In the genomic region with DNA sequence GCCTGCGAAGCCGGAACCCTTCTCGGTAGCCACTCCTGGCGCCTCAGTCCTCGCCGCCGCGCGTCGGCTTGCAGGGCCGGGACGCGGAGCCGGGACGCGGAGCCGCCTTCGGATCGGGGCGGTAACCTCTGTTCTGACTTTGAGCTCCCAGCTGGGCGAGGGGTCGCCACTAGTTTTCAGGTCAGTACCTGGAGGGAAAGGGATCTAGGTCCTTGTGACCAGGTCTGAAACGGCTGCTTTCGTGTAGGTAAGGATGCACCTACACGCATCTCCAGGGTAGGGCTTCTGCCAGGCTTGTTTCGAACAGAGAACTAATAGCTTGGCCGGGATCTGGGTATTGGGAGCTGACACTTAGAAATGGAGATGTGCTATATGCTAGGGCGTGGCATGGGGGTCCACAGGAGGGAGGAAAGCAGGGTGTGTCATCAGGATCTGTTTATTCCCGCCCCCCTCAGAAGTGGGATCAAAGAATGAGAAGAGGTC, we compare ENCODE assay signal across 8 mouse cellular contexts. TPM values are rescaled to one million over a fixed set of nuclear protein-coding genes. Genes with fewer than 3 reads are reported as not detected.
DNase-seq lines count a peak whose midpoint lies in the region; ATAC-seq lines count a peak whose summit lies in the region.

No protein-coding gene starts in this region.

- peak; percentile 48 for ATAC-seq in lung, embryonic 15.5 days (ENCODE audit: borderline replicate concordance, extremely low read depth, low FRiP score, low TSS enrichment)
- peak; percentile 67 for ATAC-seq in embryonic facial prominence, embryonic 11.5 days (replicated peaks; ENCODE audit: insufficient number of reproducible peaks, low FRiP score, low TSS enrichment, low read depth)
- ATAC-seq in intestine, embryonic 14.5 days (replicated peaks; ENCODE audit: low FRiP score, low TSS enrichment, low read depth) = peak; percentile 80
- no peak for ATAC-seq in midbrain, embryonic 16.5 days

- H3K4me2 ChIP-seq in lung, embryonic 15.5 days = peak overlapping the region; percentile 77
- peak overlapping the region; percentile 72 for H3K4me2 ChIP-seq in embryonic facial prominence, embryonic 11.5 days (ENCODE audit: low read depth, low read length)
- peak overlapping the region; percentile 76 for H3K4me2 ChIP-seq in intestine, embryonic 14.5 days (ENCODE audit: low read length)
- peak overlapping the region; percentile 97 for H3K4me2 ChIP-seq in midbrain, embryonic 16.5 days (ENCODE audit: low read length)

- no peaks in the 10 kb centered on the region for H3K9me3 ChIP-seq in lung, embryonic 15.5 days
- H3K9me3 ChIP-seq in embryonic facial prominence, embryonic 11.5 days (replicated peaks; ENCODE audit: control insufficient read depth, low read length) = no peaks in the 10 kb centered on the region
- no peaks in the 10 kb centered on the region for H3K9me3 ChIP-seq in intestine, embryonic 14.5 days (ENCODE audit: control insufficient read depth, low read length)
- H3K9me3 ChIP-seq in midbrain, embryonic 16.5 days (replicated peaks; ENCODE audit: control insufficient read depth, low read length, poor library complexity, severe bottlenecking) = no peaks in the 10 kb centered on the region

- no peak for DNase-seq in lung, postnatal 4 days
- DNase-seq in embryonic facial prominence, embryonic 11.5 days (ENCODE audit: low spot score) = peak; percentile 32
- DNase-seq in intestine, embryonic 14.5 days (ENCODE audit: low spot score) = no peak
- DNase-seq in layer of hippocampus, adult 8-10 months (ENCODE audit: low spot score in 2 of 2) = no peak
- DNase-seq in right cerebral cortex, postnatal 4 days = no peak
- no peak for DNase-seq in kidney, adult 11 months

- WGBS in lung, embryonic 15.5 days = under 1% methylated on average over 29 of the region's 29 CpGs
- WGBS in embryonic facial prominence, embryonic 11.5 days = 0% methylated on average over 29 of the region's 29 CpGs
- under 1% methylated on average over 29 of the region's 29 CpGs for WGBS in intestine, embryonic 14.5 days
- under 1% methylated on average over 29 of the region's 29 CpGs for WGBS in midbrain, embryonic 16.5 days

- no peaks in the 10 kb centered on the region for H3K27me3 ChIP-seq in lung, embryonic 15.5 days
- H3K27me3 ChIP-seq in embryonic facial prominence, embryonic 11.5 days (ENCODE audit: control insufficient read depth, insufficient read depth, low read length) = no peaks in the 10 kb centered on the region
- H3K27me3 ChIP-seq in intestine, embryonic 14.5 days (replicated peaks; ENCODE audit: control insufficient read depth, insufficient read depth, low read length) = no peaks in the 10 kb centered on the region
- no peaks in the 10 kb centered on the region for H3K27me3 ChIP-seq in midbrain, embryonic 16.5 days (ENCODE audit: control insufficient read depth, insufficient read depth, low read depth, low read length)

- peak overlapping the region; percentile 85 for H3K27ac ChIP-seq in lung, embryonic 15.5 days
- peak overlapping the region; percentile 83 for H3K27ac ChIP-seq in embryonic facial prominence, embryonic 11.5 days (replicated peaks; ENCODE audit: low read depth, low read length)
- H3K27ac ChIP-seq in intestine, embryonic 14.5 days (ENCODE audit: low read depth) = peak overlapping the region; percentile 64
- no peak overlapping the region for H3K27ac ChIP-seq in midbrain, embryonic 16.5 days (ENCODE audit: low read length)

- H3K9ac ChIP-seq in lung, embryonic 15.5 days = peak overlapping the region; percentile 83
- peak overlapping the region; percentile 79 for H3K9ac ChIP-seq in embryonic facial prominence, embryonic 11.5 days (replicated peaks; ENCODE audit: low read length)
- peak overlapping the region; percentile 69 for H3K9ac ChIP-seq in intestine, embryonic 14.5 days (ENCODE audit: low read length)
- peak overlapping the region; percentile 65 for H3K9ac ChIP-seq in midbrain, embryonic 16.5 days (ENCODE audit: low read depth, low read length)

- H3K4me3 ChIP-seq in lung, embryonic 15.5 days = peak overlapping the region; percentile 83
- H3K4me3 ChIP-seq in embryonic facial prominence, embryonic 11.5 days (ENCODE audit: low read depth, low read length) = peak overlapping the region; percentile 77
- H3K4me3 ChIP-seq in intestine, embryonic 14.5 days (ENCODE audit: low read depth, low read length) = peak overlapping the region; percentile 79
- H3K4me3 ChIP-seq in midbrain, embryonic 16.5 days (ENCODE audit: low read depth, low read length) = peak overlapping the region; percentile 94

- peaks cover 25% of the 10 kb centered on the region for H3K4me1 ChIP-seq in lung, embryonic 15.5 days
- H3K4me1 ChIP-seq in embryonic facial prominence, embryonic 11.5 days (ENCODE audit: control insufficient read depth, insufficient read depth, low read length) = no peaks in the 10 kb centered on the region
- H3K4me1 ChIP-seq in intestine, embryonic 14.5 days (replicated peaks; ENCODE audit: control insufficient read depth, insufficient read depth, low read length) = peaks cover 11% of the 10 kb centered on the region
- H3K4me1 ChIP-seq in midbrain, embryonic 16.5 days (ENCODE audit: control insufficient read depth, insufficient read depth, low read length) = peaks cover 7% of the 10 kb centered on the region

- H3K36me3 ChIP-seq in lung, embryonic 15.5 days = peaks cover 8% of the 10 kb centered on the region; the same call in 1 of the 2 replicates
- H3K36me3 ChIP-seq in embryonic facial prominence, embryonic 11.5 days (replicated peaks; ENCODE audit: control insufficient read depth, insufficient read depth, low read depth, low read length) = no peaks in the 10 kb centered on the region
- peaks cover 15% of the 10 kb centered on the region for H3K36me3 ChIP-seq in intestine, embryonic 14.5 days (ENCODE audit: control insufficient read depth, insufficient read depth, low read length)
- no peaks in the 10 kb centered on the region for H3K36me3 ChIP-seq in midbrain, embryonic 16.5 days (ENCODE audit: control insufficient read depth, insufficient read depth, low read length)

RNA-seq across cellular contexts. Expression of a gene that starts 0.4 kb away (rescaled TPM):
- polyA plus RNA-seq in lung, embryonic 15.5 days (2015; fragmentation: Nextera tagmentation; extraction: Ambion mirVana) = 24.7 and 25.4 TPM in 2 replicates
- polyA plus RNA-seq in embryonic facial prominence, embryonic 11.5 days (2014; fragmentation: Nextera tagmentation; extraction: Ambion mirVana) = 29.1 and 35.7 TPM in 2 replicates
- polyA plus RNA-seq in intestine, embryonic 14.5 days (2014; fragmentation: Nextera tagmentation; extraction: Ambion mirVana) = 16.5 and 18.1 TPM in 2 replicates
- 2.0 and 3.2 TPM in 2 replicates for polyA plus RNA-seq in midbrain, embryonic 16.5 days (2015; fragmentation: Nextera tagmentation; extraction: Ambion mirVana)
- total RNA-seq in layer of hippocampus, adult 8-10 months (2022) = under 1 TPM; 0.36 to 0.67 (median 0.40) TPM

RNA-seq across cellular contexts. Expression of a gene that starts 22.6 kb away (rescaled TPM):
- 16.8 and 17.7 TPM in 2 replicates for polyA plus RNA-seq in lung, embryonic 15.5 days (2015; fragmentation: Nextera tagmentation; extraction: Ambion mirVana)
- polyA plus RNA-seq in embryonic facial prominence, embryonic 11.5 days (2014; fragmentation: Nextera tagmentation; extraction: Ambion mirVana) = 17.4 and 19.6 TPM in 2 replicates
- polyA plus RNA-seq in intestine, embryonic 14.5 days (2014; fragmentation: Nextera tagmentation; extraction: Ambion mirVana) = 12.9 and 14.2 TPM in 2 replicates
- polyA plus RNA-seq in midbrain, embryonic 16.5 days (2015; fragmentation: Nextera tagmentation; extraction: Ambion mirVana) = 31.3 and 34.5 TPM in 2 replicates
- 10 to 100 TPM; 19.3 to 22.8 (median 20.5) TPM for total RNA-seq in layer of hippocampus, adult 8-10 months (2022)

RNA-seq across cellular contexts. Expression of a gene that starts 33.6 kb away (rescaled TPM):
- polyA plus RNA-seq in lung, embryonic 15.5 days (2015; fragmentation: Nextera tagmentation; extraction: Ambion mirVana) = 0.72 and 0.77 TPM in 2 replicates
- polyA plus RNA-seq in embryonic facial prominence, embryonic 11.5 days (2014; fragmentation: Nextera tagmentation; extraction: Ambion mirVana) = not detected in 2 replicates
- 0.05 and 0.13 TPM in 2 replicates for polyA plus RNA-seq in intestine, embryonic 14.5 days (2014; fragmentation: Nextera tagmentation; extraction: Ambion mirVana)
- polyA plus RNA-seq in midbrain, embryonic 16.5 days (2015; fragmentation: Nextera tagmentation; extraction: Ambion mirVana) = 0.11 and 0.18 TPM in 2 replicates
- 1 to 10 TPM; 4.9 to 7.4 (median 6.0) TPM for total RNA-seq in layer of hippocampus, adult 8-10 months (2022)
